17 mouse cellular contexts compared by ENCODE assay signal in genomic region chr1:105170114-105170506, GRCm38 (mm10).
DNase-seq lines count a peak whose midpoint lies in the region; ATAC-seq and TF ChIP-seq lines count a peak whose summit lies in the region.
"Had no signal": no experiment of that assay in that cellular context is flagged by ENCODE, and none has a peak within 500 bp of the region (broad histone marks: within the 10 kb centered on the region; RNA-seq: fewer than 3 reads in every experiment).

No protein-coding gene starts in this region.

- peak; percentile 28 for DNase-seq in lung, postnatal 36 days
- no peak for DNase-seq in lung, postnatal 10 days
- DNase-seq in cerebellum, adult 2 months, result no peak
- DNase-seq in gastrocnemius, adult 2 months, result no peak
- DNase-seq: cerebellum, adult 9-11 months; embryo, embryonic 11 days; kidney, postnatal 25 days; layer of hippocampus, postnatal 36 days; liver, embryonic 13.5 days; right cerebral cortex, postnatal 25 days; thymus, postnatal 14 days had no signal

- WGBS in cerebellum, adult 2 months, result 96% methylated on average over 4 of the region's 4 CpGs

- no peak for TF ChIP-seq POLR2A in cerebellum, adult 2 months (IDR thresholded peaks at IDR 0.05; ENCODE audit: borderline replicate concordance, insufficient read depth, low read length)

- peak; percentile 66 for ATAC-seq in common myeloid progenitor, adult 5-6 weeks (replicated peaks; ENCODE audit: low read depth, poor library complexity, severe bottlenecking)
- peak; percentile 82 for ATAC-seq in megakaryocyte, adult 5-6 weeks (ENCODE audit: poor library complexity, severe bottlenecking)
- no peak for ATAC-seq in megakaryocyte-erythroid progenitor cell, adult 5-6 weeks (replicated peaks; ENCODE audit: low FRiP score, low TSS enrichment, poor library complexity, severe bottlenecking)
- ATAC-seq: forebrain, embryonic 14.5 days; midbrain, embryonic 16.5 days had no signal

- H3K4me1 ChIP-seq in cerebellum, adult 2 months (ENCODE audit: control insufficient read depth, insufficient read depth, low read length), result no peaks in the 10 kb centered on the region
- H3K4me1 ChIP-seq: liver, embryonic 13.5 days had no signal

- H3K27me3 ChIP-seq in cerebellum, adult 2 months (ENCODE audit: control insufficient read depth, insufficient read depth, low read length), result no peaks in the 10 kb centered on the region
- H3K27me3 ChIP-seq: liver, embryonic 13.5 days had no signal

- intact Hi-C loops in gastrocnemius, adult 2 months (cut with DNase I), result no loop called here

- TF ChIP-seq CTCF in cerebellum, adult 2 months (IDR thresholded peaks at IDR 0.05; ENCODE audit: borderline replicate concordance, insufficient read depth, low read depth, low read length), result no peak
- no peak for TF ChIP-seq CTCF in gastrocnemius, adult 2 months (IDR thresholded peaks at IDR 0.05)

- H3K4me3 ChIP-seq in cerebellum, adult 2 months (replicated peaks; ENCODE audit: insufficient read depth, low read depth, low read length), result no peak overlapping the region
- H3K4me3 ChIP-seq in gastrocnemius, adult 2 months, result no peak overlapping the region
- H3K4me3 ChIP-seq: limb, embryonic 10.5 days; liver, embryonic 13.5 days had no signal

- no peak overlapping the region for H3K27ac ChIP-seq in cerebellum, adult 2 months (ENCODE audit: insufficient read depth, low read length)
- no peak overlapping the region for H3K27ac ChIP-seq in gastrocnemius, adult 2 months
- H3K27ac ChIP-seq: limb, embryonic 10.5 days; liver, embryonic 13.5 days had no signal
